Mouse (Mus musculus): ENCODE data around the gene Ramac. TPM values are rescaled to one million over a fixed set of nuclear protein-coding genes. Genes with fewer than 3 reads are reported as not detected.

The Ramac gene
- 151 and 157 TPM in 2 replicates for polyA plus RNA-seq (2014; fragmentation: Nextera tagmentation; extraction: Ambion mirVana)

- Histone ChIP-seq H3K9me3 (ENCODE audit: control insufficient read depth, low read length) (no peaks in the 10 kb centered on the region), H3K4me3 (replicated peaks; ENCODE audit: low read depth, low read length) (peak within 1 kb of the TSS; percentile 97), H3K27me3 (ENCODE audit: control insufficient read depth, insufficient read depth, low read length) (no peaks in the 10 kb centered on the region), H3K9ac (replicated peaks; ENCODE audit: low read length) (peak within 1 kb of the TSS; percentile 90), H3K27ac (replicated peaks; ENCODE audit: low read depth, low read length) (peak within 1 kb of the TSS; percentile 88), H3K4me1 (ENCODE audit: control insufficient read depth, insufficient read depth, low read length) (peaks cover 13% of the 10 kb centered on the region), H3K36me3 (ENCODE audit: control insufficient read depth, insufficient read depth, low read length) (no peaks in the 10 kb centered on the region), H3K4me2 (ENCODE audit: low read length) (peak within 1 kb of the TSS; percentile 92)
- WGBS, result under 1% methylated on average over 56 of the region's 56 CpGs
- peak; percentile 97 for DNase-seq
- peak; percentile 97 for ATAC-seq (ENCODE audit: low FRiP score, low TSS enrichment)
These were observed at the start of gene Ramac for GRCm38 (mm10) chr7:81762180-81763109. Gene Ramac (plus strand): TSS chr7:81762925.

- no peak overlapping the region for H3K4me3 ChIP-seq (replicated peaks; ENCODE audit: low read depth, low read length)
- H3K36me3 ChIP-seq (ENCODE audit: control insufficient read depth, insufficient read depth, low read length), result no peaks in the 10 kb centered on the region
- H3K4me1 ChIP-seq (ENCODE audit: control insufficient read depth, insufficient read depth, low read length), result no peaks in the 10 kb centered on the region
- no peak overlapping the region for H3K9ac ChIP-seq (replicated peaks; ENCODE audit: low read length)
- no peak overlapping the region for H3K4me2 ChIP-seq (ENCODE audit: low read length)
- H3K27me3 ChIP-seq (ENCODE audit: control insufficient read depth, insufficient read depth, low read length), result no peaks in the 10 kb centered on the region
- 61% methylated on average over 1 of the region's 1 CpGs for WGBS
- H3K9me3 ChIP-seq (ENCODE audit: control insufficient read depth, low read length), result no peaks in the 10 kb centered on the region
- ATAC-seq (ENCODE audit: low FRiP score, low TSS enrichment) (no peak), DNase-seq (no peak)
- no peak overlapping the region for H3K27ac ChIP-seq (replicated peaks; ENCODE audit: low read depth, low read length)
These were observed 44.1 kb upstream of the Ramac start for GRCm38 (mm10) chr7:81718657-81719056.

GRCm38 (mm10) chr7:81719216-81719661 is 43.5 kb upstream of the Ramac start:
- ATAC-seq (ENCODE audit: low FRiP score, low TSS enrichment), result no peak
- Histone ChIP-seq H3K4me3 (replicated peaks; ENCODE audit: low read depth, low read length) (no peak overlapping the region), H3K27ac (replicated peaks; ENCODE audit: low read depth, low read length) (no peak overlapping the region), H3K9me3 (ENCODE audit: control insufficient read depth, low read length) (no peaks in the 10 kb centered on the region), H3K4me1 (ENCODE audit: control insufficient read depth, insufficient read depth, low read length) (no peaks in the 10 kb centered on the region), H3K4me2 (ENCODE audit: low read length) (no peak overlapping the region), H3K27me3 (ENCODE audit: control insufficient read depth, insufficient read depth, low read length) (no peaks in the 10 kb centered on the region), H3K36me3 (ENCODE audit: control insufficient read depth, insufficient read depth, low read length) (no peaks in the 10 kb centered on the region), H3K9ac (replicated peaks; ENCODE audit: low read length) (no peak overlapping the region)
- no peak for DNase-seq
- 84% methylated on average over 1 of the region's 1 CpGs for WGBS

- Histone ChIP-seq H3K9me3 (ENCODE audit: control insufficient read depth, low read length) (no peaks in the 10 kb centered on the region), H3K4me1 (ENCODE audit: control insufficient read depth, insufficient read depth, low read length) (no peaks in the 10 kb centered on the region), H3K27me3 (ENCODE audit: control insufficient read depth, insufficient read depth, low read length) (no peaks in the 10 kb centered on the region), H3K9ac (replicated peaks; ENCODE audit: low read length) (no peak overlapping the region), H3K4me3 (replicated peaks; ENCODE audit: low read depth, low read length) (no peak overlapping the region), H3K36me3 (ENCODE audit: control insufficient read depth, insufficient read depth, low read length) (no peaks in the 10 kb centered on the region), H3K4me2 (ENCODE audit: low read length) (no peak overlapping the region), H3K27ac (replicated peaks; ENCODE audit: low read depth, low read length) (no peak overlapping the region)
- DNase-seq, result no peak
- 68% methylated on average over 5 of the region's 5 CpGs for WGBS
- no peak for ATAC-seq (ENCODE audit: low FRiP score, low TSS enrichment)
These were observed 41.5 kb upstream of the Ramac start for GRCm38 (mm10) chr7:81721271-81721670.

- H3K36me3 ChIP-seq (ENCODE audit: control insufficient read depth, insufficient read depth, low read length), result no peaks in the 10 kb centered on the region
- no peak overlapping the region for H3K27ac ChIP-seq (replicated peaks; ENCODE audit: low read depth, low read length)
- no peak overlapping the region for H3K9ac ChIP-seq (replicated peaks; ENCODE audit: low read length)
- WGBS, result 92% methylated on average over 10 of the region's 10 CpGs
- no peaks in the 10 kb centered on the region for H3K4me1 ChIP-seq (ENCODE audit: control insufficient read depth, insufficient read depth, low read length)
- H3K27me3 ChIP-seq (ENCODE audit: control insufficient read depth, insufficient read depth, low read length), result no peaks in the 10 kb centered on the region
- DNase-seq, result no peak
- no peaks in the 10 kb centered on the region for H3K9me3 ChIP-seq (ENCODE audit: control insufficient read depth, low read length)
- ATAC-seq (ENCODE audit: low FRiP score, low TSS enrichment), result no peak
- H3K4me3 ChIP-seq (replicated peaks; ENCODE audit: low read depth, low read length), result no peak overlapping the region
- no peak overlapping the region for H3K4me2 ChIP-seq (ENCODE audit: low read length)
These were observed 38.9 kb upstream of the Ramac start for GRCm38 (mm10) chr7:81723851-81724250.

GRCm38 (mm10) chr7:81725986-81726727 is 36.6 kb upstream of the Ramac start:
- DNase-seq, result no peak
- WGBS, result 88% methylated on average over 18 of the region's 18 CpGs

GRCm38 (mm10) chr7:81726728-81727005 is 36.1 kb upstream of the Ramac start:
- ATAC-seq (ENCODE audit: low FRiP score, low TSS enrichment), result no peak
- Histone ChIP-seq H3K4me3 (replicated peaks; ENCODE audit: low read depth, low read length) (no peak overlapping the region), H3K9ac (replicated peaks; ENCODE audit: low read length) (no peak overlapping the region)

More at GRCm38 (mm10) chr7:81725986-81726727, 36.6 kb upstream of the Ramac start:
- H3K4me1 ChIP-seq (ENCODE audit: control insufficient read depth, insufficient read depth, low read length), result no peaks in the 10 kb centered on the region
- H3K4me3 ChIP-seq (replicated peaks; ENCODE audit: low read depth, low read length), result no peak overlapping the region
- H3K36me3 ChIP-seq (ENCODE audit: control insufficient read depth, insufficient read depth, low read length), result no peaks in the 10 kb centered on the region
- no peaks in the 10 kb centered on the region for H3K27me3 ChIP-seq (ENCODE audit: control insufficient read depth, insufficient read depth, low read length)
- ATAC-seq (ENCODE audit: low FRiP score, low TSS enrichment), result no peak
- H3K9me3 ChIP-seq (ENCODE audit: control insufficient read depth, low read length), result no peaks in the 10 kb centered on the region
- no peak overlapping the region for H3K9ac ChIP-seq (replicated peaks; ENCODE audit: low read length)
- no peak overlapping the region for H3K27ac ChIP-seq (replicated peaks; ENCODE audit: low read depth, low read length)
- no peak overlapping the region for H3K4me2 ChIP-seq (ENCODE audit: low read length)

GRCm38 (mm10) chr7:81727716-81728115 is 35.0 kb upstream of the Ramac start:
- no peak overlapping the region for H3K4me3 ChIP-seq (replicated peaks; ENCODE audit: low read depth, low read length)
- ATAC-seq (ENCODE audit: low FRiP score, low TSS enrichment) (no peak), DNase-seq (no peak)
- H3K4me2 ChIP-seq (ENCODE audit: low read length), result no peak overlapping the region
- no peaks in the 10 kb centered on the region for H3K27me3 ChIP-seq (ENCODE audit: control insufficient read depth, insufficient read depth, low read length)
- no peaks in the 10 kb centered on the region for H3K36me3 ChIP-seq (ENCODE audit: control insufficient read depth, insufficient read depth, low read length)
- no peaks in the 10 kb centered on the region for H3K9me3 ChIP-seq (ENCODE audit: control insufficient read depth, low read length)
- H3K9ac ChIP-seq (replicated peaks; ENCODE audit: low read length), result no peak overlapping the region
- H3K4me1 ChIP-seq (ENCODE audit: control insufficient read depth, insufficient read depth, low read length), result no peaks in the 10 kb centered on the region
- H3K27ac ChIP-seq (replicated peaks; ENCODE audit: low read depth, low read length), result no peak overlapping the region
- 88% methylated on average over 9 of the region's 9 CpGs for WGBS

More at GRCm38 (mm10) chr7:81726728-81727005, 36.1 kb upstream of the Ramac start:
- Histone ChIP-seq H3K9me3 (ENCODE audit: control insufficient read depth, low read length) (no peaks in the 10 kb centered on the region), H3K27ac (replicated peaks; ENCODE audit: low read depth, low read length) (no peak overlapping the region), H3K4me1 (ENCODE audit: control insufficient read depth, insufficient read depth, low read length) (no peaks in the 10 kb centered on the region), H3K4me2 (ENCODE audit: low read length) (no peak overlapping the region), H3K27me3 (ENCODE audit: control insufficient read depth, insufficient read depth, low read length) (no peaks in the 10 kb centered on the region), H3K36me3 (ENCODE audit: control insufficient read depth, insufficient read depth, low read length) (no peaks in the 10 kb centered on the region)
- 56% methylated on average over 2 of the region's 2 CpGs for WGBS
- no peak for DNase-seq
